Mouse (Mus musculus) cerebellum, adult 11-12 months (tissue): ENCODE measurements around the gene Mipep.

Experiments
- DNase-seq: peaks from one replicate; pipeline ENCODE4 v3.0.0; 2022

Mipep gene

GRCm38 (mm10) chr14:60805871-60806270 is 21.5 kb downstream of the Mipep start:
- DNase-seq = no peak

GRCm38 (mm10) chr14:60806891-60807344 is 22.5 kb downstream of the Mipep start:
- no peak for DNase-seq

GRCm38 (mm10) chr14:60809881-60810280 is 25.5 kb downstream of the Mipep start:
- DNase-seq = no peak

GRCm38 (mm10) chr14:60811547-60811946 is 27.2 kb downstream of the Mipep start:
- no peak for DNase-seq

- DNase-seq = no peak
These were observed 30.7 kb downstream of the Mipep start for GRCm38 (mm10) chr14:60815098-60815497.

- no peak for DNase-seq
These were observed 33.7 kb downstream of the Mipep start for GRCm38 (mm10) chr14:60818045-60818444.

GRCm38 (mm10) chr14:60830096-60830495 is 45.7 kb downstream of the Mipep start:
- no peak for DNase-seq

GRCm38 (mm10) chr14:60836709-60837108 is 52.3 kb downstream of the Mipep start:
- no peak for DNase-seq

- no peak for DNase-seq
These were observed 55.3 kb downstream of the Mipep start for GRCm38 (mm10) chr14:60839654-60840053.

- no peak for DNase-seq
These were observed 57.7 kb downstream of the Mipep start for GRCm38 (mm10) chr14:60841977-60842659.

GRCm38 (mm10) chr14:60843596-60843995 is 59.2 kb downstream of the Mipep start:
- DNase-seq = no peak

GRCm38 (mm10) chr14:60845261-60846045 is 61.1 kb downstream of the Mipep start:
- no peak for DNase-seq

- no peak for DNase-seq
These were observed 61.8 kb downstream of the Mipep start for GRCm38 (mm10) chr14:60846174-60846573.

- DNase-seq = no peak
These were observed 63.8 kb downstream of the Mipep start for GRCm38 (mm10) chr14:60848194-60848593.

- no peak for DNase-seq
These were observed 65.7 kb downstream of the Mipep start for GRCm38 (mm10) chr14:60850101-60850500.

- DNase-seq = no peak
These were observed 67.3 kb downstream of the Mipep start for GRCm38 (mm10) chr14:60851632-60852031.

- no peak for DNase-seq
These were observed 72.0 kb downstream of the Mipep start for GRCm38 (mm10) chr14:60856199-60856912.

GRCm38 (mm10) chr14:60856913-60857300 is 72.5 kb downstream of the Mipep start:
- no peak for DNase-seq

GRCm38 (mm10) chr14:60863396-60863795 is 79.0 kb downstream of the Mipep start:
- DNase-seq = no peak

GRCm38 (mm10) chr14:60866399-60866798 is 82.0 kb downstream of the Mipep start:
- no peak for DNase-seq

- DNase-seq = no peak
These were observed 84.0 kb downstream of the Mipep start for GRCm38 (mm10) chr14:60868325-60868724.

GRCm38 (mm10) chr14:60871831-60872230 is 87.5 kb downstream of the Mipep start:
- DNase-seq = peak; percentile 75

- DNase-seq = no peak
These were observed 97.7 kb downstream of the Mipep start for GRCm38 (mm10) chr14:60882106-60882505.

GRCm38 (mm10) chr14:60882681-60883080 is 98.3 kb downstream of the Mipep start:
- peak; percentile 25 for DNase-seq
